In the genomic region with DNA sequence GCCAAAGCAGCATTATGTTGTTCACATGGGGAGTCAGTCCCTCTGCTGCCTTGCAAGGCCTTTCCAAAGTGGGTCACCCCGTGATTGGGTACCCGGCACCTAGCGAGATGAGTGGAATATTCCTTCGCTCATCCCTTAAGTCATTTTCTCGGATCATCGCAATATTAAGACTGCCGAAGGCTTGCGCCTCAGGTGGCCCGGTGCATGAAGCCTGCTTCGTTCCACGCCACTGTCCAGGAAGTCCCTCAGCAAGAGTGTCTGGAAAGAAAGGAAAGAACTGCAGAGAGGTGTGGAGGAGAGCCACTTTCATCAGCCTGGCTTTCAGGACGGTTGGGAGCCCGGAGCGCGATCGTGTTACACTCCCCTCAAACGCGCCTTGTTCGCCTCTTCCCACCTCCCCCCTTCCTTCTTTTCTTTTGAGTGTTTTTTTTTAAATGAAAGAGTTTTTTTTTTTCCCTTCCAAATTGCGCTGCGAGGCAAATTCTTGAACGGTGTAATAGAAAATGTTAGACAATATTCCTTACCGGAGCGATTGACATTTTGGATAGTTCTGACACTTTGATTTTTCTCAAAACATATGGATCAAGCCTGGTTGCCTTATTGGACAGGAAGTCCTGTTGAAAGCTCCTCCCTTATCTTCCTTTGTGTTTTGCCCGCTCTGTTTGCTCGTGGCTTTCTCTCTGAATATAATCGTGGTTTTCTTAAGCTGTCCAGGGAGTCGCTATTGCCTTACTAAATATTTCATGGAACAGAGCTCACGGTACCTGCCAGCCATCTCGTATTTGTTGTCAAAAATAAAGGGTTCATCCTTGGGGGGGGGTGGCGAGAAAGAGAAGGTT, we compare ENCODE assay signal across 8 mouse cellular contexts.
DNase-seq lines count a peak whose midpoint lies in the region; ATAC-seq lines count a peak whose summit lies in the region.

No protein-coding gene starts in this region.

- peak overlapping the region; percentile 27; the same call in 1 of the 2 replicates for H3K4me3 ChIP-seq in kidney, embryonic 14.5 days (ENCODE audit: low read length)
- peak overlapping the region; percentile 44 for H3K4me3 ChIP-seq in heart, embryonic 16.5 days (ENCODE audit: low read length)
- H3K4me3 ChIP-seq in liver, embryonic 15.5 days (replicated peaks) = peak overlapping the region; percentile 13

- no peaks in the 10 kb centered on the region for H3K36me3 ChIP-seq in kidney, embryonic 14.5 days (ENCODE audit: control insufficient read depth, insufficient read depth, low read length)
- H3K36me3 ChIP-seq in heart, embryonic 16.5 days (ENCODE audit: control insufficient read depth, insufficient read depth) = no peaks in the 10 kb centered on the region
- no peaks in the 10 kb centered on the region for H3K36me3 ChIP-seq in liver, embryonic 15.5 days (replicated peaks)

- 5% methylated on average over 31 of the region's 31 CpGs for WGBS in kidney, embryonic 14.5 days
- whole genome bisulfite sequencing in heart, embryonic 16.5 days = 8% methylated on average over 31 of the region's 31 CpGs
- 6% methylated on average over 31 of the region's 31 CpGs for WGBS in liver, embryonic 15.5 days (ENCODE audit: insufficient replicate concordance)

- peaks cover 20% of the 10 kb centered on the region; the same call in 1 of the 2 replicates for H3K4me1 ChIP-seq in kidney, embryonic 14.5 days (ENCODE audit: control insufficient read depth, insufficient read depth, low read length)
- peaks cover 26% of the 10 kb centered on the region for H3K4me1 ChIP-seq in heart, embryonic 16.5 days (ENCODE audit: control insufficient read depth, insufficient read depth, low read length)
- H3K4me1 ChIP-seq in liver, embryonic 15.5 days (replicated peaks) = peaks cover 13% of the 10 kb centered on the region

- no peak overlapping the region for H3K27ac ChIP-seq in kidney, embryonic 14.5 days (ENCODE audit: low read depth, low read length)
- no peak overlapping the region for H3K27ac ChIP-seq in heart, embryonic 16.5 days (ENCODE audit: low read length)
- H3K27ac ChIP-seq in liver, embryonic 15.5 days (replicated peaks) = no peak overlapping the region

- H3K4me2 ChIP-seq in kidney, embryonic 14.5 days (replicated peaks; ENCODE audit: low read depth, low read length) = peak overlapping the region; percentile 57
- H3K4me2 ChIP-seq in heart, embryonic 16.5 days (ENCODE audit: low read depth, low read length) = peak overlapping the region; percentile 78
- H3K4me2 ChIP-seq in liver, embryonic 15.5 days = peak overlapping the region; percentile 50

- no peak for DNase-seq in kidney, postnatal 25 days
- DNase-seq in cerebellum, postnatal 10 days = peak; percentile 31 to 37
- DNase-seq in urinary bladder, adult 2 months (ENCODE audit: low spot score) = no peak
- no peak for DNase-seq in gastrocnemius, postnatal 25 days
- no peak for DNase-seq in gastrocnemius, postnatal 36 days

- intact Hi-C loops in gastrocnemius, postnatal 36 days (cut with DNase I) = no loop called here

- peak; percentile 67 for ATAC-seq in kidney, embryonic 14.5 days (ENCODE audit: low FRiP score, low TSS enrichment)
- no peak for ATAC-seq in heart, embryonic 16.5 days (replicated peaks; ENCODE audit: extremely low read depth, insufficient read depth, low FRiP score)
- no peak for ATAC-seq in liver, embryonic 15.5 days (ENCODE audit: insufficient read depth)

- peaks cover 12% of the 10 kb centered on the region; the same call in 1 of the 2 replicates for H3K27me3 ChIP-seq in kidney, embryonic 14.5 days (ENCODE audit: control insufficient read depth, insufficient read depth, low read length)
- peaks cover 3% of the 10 kb centered on the region; the same call in 1 of the 2 replicates for H3K27me3 ChIP-seq in heart, embryonic 16.5 days (ENCODE audit: control insufficient read depth, insufficient read depth, low read length)
- H3K27me3 ChIP-seq in liver, embryonic 15.5 days = peaks cover 50% of the 10 kb centered on the region

- peak overlapping the region; percentile 42; the same call in 1 of the 2 replicates for H3K9ac ChIP-seq in kidney, embryonic 14.5 days (ENCODE audit: low read depth, low read length)
- peak overlapping the region; percentile 51 for H3K9ac ChIP-seq in heart, embryonic 16.5 days (ENCODE audit: low read length)
- H3K9ac ChIP-seq in liver, embryonic 15.5 days = no peak overlapping the region

- no peaks in the 10 kb centered on the region for H3K9me3 ChIP-seq in kidney, embryonic 14.5 days (ENCODE audit: control insufficient read depth, low read length)
- H3K9me3 ChIP-seq in heart, embryonic 16.5 days (replicated peaks; ENCODE audit: control insufficient read depth, low read length) = peaks cover under 1% of the 10 kb centered on the region; the same call in 1 of the 2 replicates
- H3K9me3 ChIP-seq in liver, embryonic 15.5 days (replicated peaks) = no peaks in the 10 kb centered on the region

Comparison
In these comparisons a context has a peak if more than half of its experiments do, and no peak if none do; other contexts are left out.
1. DNase-seq: peak in cerebellum, postnatal 10 days (2 of 2); none in kidney, postnatal 25 days (0 of 2), urinary bladder, adult 2 months (single experiment), gastrocnemius, postnatal 25 days (single experiment) and gastrocnemius, postnatal 36 days (0 of 2).
2. Peak in every context shown above with its lines, with median percentiles within 50 percentile points of each other: H3K4me2 ChIP-seq and H3K4me3 ChIP-seq.